Mouse (Mus musculus): ENCODE measurements around the gene Ap3d1. TPM values are rescaled to one million over a fixed set of nuclear protein-coding genes. Genes with fewer than 3 reads are reported as not detected.

Gene Ap3d1
- polyA plus RNA-seq, 1 experiment from 2014 or later = 59.3 TPM

DNA sequence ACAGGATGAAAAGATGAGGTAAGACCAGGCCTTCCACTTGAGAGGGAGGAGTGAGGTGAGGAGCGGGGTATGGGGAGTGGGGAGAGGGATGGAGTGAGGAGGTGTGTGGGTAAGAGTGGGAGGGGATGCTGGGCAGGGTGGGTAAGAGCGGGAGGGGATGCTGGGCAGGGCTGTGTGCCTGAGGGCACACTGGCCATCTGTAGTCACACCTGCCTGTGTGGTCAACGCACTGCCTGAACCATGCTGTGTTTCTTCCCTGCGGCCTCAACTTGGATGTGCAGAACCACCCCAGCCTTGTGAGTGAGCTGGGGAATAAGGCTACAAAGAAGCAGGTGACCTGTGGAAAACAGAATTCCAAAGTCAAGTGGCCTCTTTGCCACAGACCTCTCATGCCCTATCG, 37.6 kb downstream of the Ap3d1 start:
- H3K9ac ChIP-seq (ENCODE audit: low read depth, low read length) = peak overlapping the region; percentile 6; the same call in 1 of the 2 replicates
- peaks cover 30% of the 10 kb centered on the region for H3K4me1 ChIP-seq (ENCODE audit: control insufficient read depth, insufficient read depth, low read length)
- H3K9me3 ChIP-seq (replicated peaks; ENCODE audit: control insufficient read depth, low read length) = no peaks in the 10 kb centered on the region
- 80% methylated on average over 5 of the region's 5 CpGs for WGBS (ENCODE audit: insufficient replicate concordance)
- peaks cover 20% of the 10 kb centered on the region for H3K36me3 ChIP-seq (ENCODE audit: control insufficient read depth, insufficient read depth, low read length)
- no peak for ATAC-seq (replicated peaks; ENCODE audit: insufficient number of reproducible peaks, low FRiP score, low TSS enrichment)
- no peaks in the 10 kb centered on the region for H3K27me3 ChIP-seq (ENCODE audit: control insufficient read depth, insufficient read depth, low read length)
- H3K4me2 ChIP-seq = no peak overlapping the region
- no peak overlapping the region for H3K27ac ChIP-seq (ENCODE audit: low read depth, low read length)
- no peak overlapping the region for H3K4me3 ChIP-seq (ENCODE audit: low read depth, low read length)

DNA sequence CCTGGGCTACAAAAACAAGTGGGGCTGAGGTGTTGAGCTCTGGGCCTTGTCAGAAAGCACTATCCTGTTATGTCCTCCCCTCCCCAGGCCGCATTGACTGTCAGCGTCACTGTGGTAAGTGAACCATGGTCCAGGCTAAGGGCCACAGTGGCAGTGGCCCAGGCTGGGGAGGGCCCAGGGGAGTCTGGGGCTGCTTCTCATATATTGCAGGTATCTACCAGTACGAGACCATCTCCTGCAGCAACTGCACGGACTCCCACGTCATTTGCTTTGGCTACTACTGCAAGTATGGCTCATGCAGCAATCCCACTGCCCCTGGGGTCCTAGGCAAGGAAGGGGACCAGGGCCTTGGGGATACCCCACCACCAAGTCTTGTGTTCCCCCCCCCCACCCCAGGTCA, 38.4 kb downstream of the Ap3d1 start:
- 81% methylated on average over 5 of the region's 5 CpGs for WGBS (ENCODE audit: insufficient replicate concordance)
- Histone ChIP-seq H3K36me3 (ENCODE audit: control insufficient read depth, insufficient read depth, low read length) (peaks cover 13% of the 10 kb centered on the region), H3K9me3 (replicated peaks; ENCODE audit: control insufficient read depth, low read length) (no peaks in the 10 kb centered on the region), H3K27me3 (ENCODE audit: control insufficient read depth, insufficient read depth, low read length) (no peaks in the 10 kb centered on the region), H3K4me2 (peak overlapping the region; percentile 95), H3K4me1 (ENCODE audit: control insufficient read depth, insufficient read depth, low read length) (peaks cover 33% of the 10 kb centered on the region), H3K4me3 (ENCODE audit: low read depth, low read length) (peak overlapping the region; percentile 1; the same call in 1 of the 2 replicates), H3K27ac (ENCODE audit: low read depth, low read length) (no peak overlapping the region), H3K9ac (ENCODE audit: low read depth, low read length) (no peak overlapping the region)
- no peak for ATAC-seq (replicated peaks; ENCODE audit: insufficient number of reproducible peaks, low FRiP score, low TSS enrichment)

DNA sequence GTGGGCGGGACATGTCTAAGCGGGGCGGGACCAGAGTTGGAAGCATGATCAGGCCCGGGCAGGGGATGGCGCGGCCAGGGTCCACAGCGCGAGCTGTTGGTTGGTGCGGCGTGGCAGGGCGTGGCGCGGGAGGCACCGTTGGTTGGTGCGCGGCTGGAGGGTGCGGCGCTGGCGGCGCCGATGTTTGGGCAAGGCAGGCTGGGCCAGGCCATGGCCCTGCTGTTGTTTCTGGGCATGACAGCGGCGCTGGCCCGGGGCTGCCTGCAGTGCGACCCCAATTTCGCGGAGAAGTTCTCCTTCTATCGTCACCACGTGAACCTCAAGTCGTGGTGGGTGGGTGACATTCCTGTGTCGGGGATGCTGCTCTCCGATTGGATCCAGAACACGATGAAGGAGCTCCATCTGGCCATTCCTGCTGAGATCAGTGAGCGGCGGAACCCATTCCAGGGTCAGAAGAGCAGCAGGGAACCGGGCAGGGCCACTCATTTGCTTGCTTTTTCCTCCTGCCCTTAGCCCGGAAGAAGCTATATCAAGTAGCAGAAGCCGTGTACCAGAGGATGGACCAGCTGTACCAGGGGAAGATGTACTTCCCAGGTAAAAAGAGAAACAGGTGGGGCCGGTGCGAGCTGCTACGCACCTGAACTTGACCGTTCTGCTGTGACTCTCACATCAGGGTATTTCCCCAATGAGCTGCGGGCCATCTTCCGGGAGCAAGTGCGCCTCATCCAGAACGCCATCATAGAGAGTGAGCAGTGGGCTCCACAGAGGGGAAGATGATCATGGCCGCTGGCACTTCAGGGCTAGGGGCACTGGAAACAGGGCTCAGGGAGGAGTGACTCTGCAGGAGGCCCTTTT, 39.3 kb downstream of the Ap3d1 start:
- peak; percentile 86 for ATAC-seq (replicated peaks; ENCODE audit: insufficient number of reproducible peaks, low FRiP score, low TSS enrichment)
- peak overlapping the region; percentile 95 for H3K4me2 ChIP-seq
- peak overlapping the region; percentile 61 for H3K4me3 ChIP-seq (ENCODE audit: low read depth, low read length)
- H3K27ac ChIP-seq (ENCODE audit: low read depth, low read length) = peak overlapping the region; percentile 83
- H3K4me1 ChIP-seq (ENCODE audit: control insufficient read depth, insufficient read depth, low read length) = peaks cover 39% of the 10 kb centered on the region
- H3K9me3 ChIP-seq (replicated peaks; ENCODE audit: control insufficient read depth, low read length) = no peaks in the 10 kb centered on the region
- peak overlapping the region; percentile 68 for H3K9ac ChIP-seq (ENCODE audit: low read depth, low read length)
- H3K27me3 ChIP-seq (ENCODE audit: control insufficient read depth, insufficient read depth, low read length) = no peaks in the 10 kb centered on the region
- H3K36me3 ChIP-seq (ENCODE audit: control insufficient read depth, insufficient read depth, low read length) = peaks cover 8% of the 10 kb centered on the region
- 1% methylated on average over 47 of the region's 47 CpGs for WGBS (ENCODE audit: insufficient replicate concordance)

DNA sequence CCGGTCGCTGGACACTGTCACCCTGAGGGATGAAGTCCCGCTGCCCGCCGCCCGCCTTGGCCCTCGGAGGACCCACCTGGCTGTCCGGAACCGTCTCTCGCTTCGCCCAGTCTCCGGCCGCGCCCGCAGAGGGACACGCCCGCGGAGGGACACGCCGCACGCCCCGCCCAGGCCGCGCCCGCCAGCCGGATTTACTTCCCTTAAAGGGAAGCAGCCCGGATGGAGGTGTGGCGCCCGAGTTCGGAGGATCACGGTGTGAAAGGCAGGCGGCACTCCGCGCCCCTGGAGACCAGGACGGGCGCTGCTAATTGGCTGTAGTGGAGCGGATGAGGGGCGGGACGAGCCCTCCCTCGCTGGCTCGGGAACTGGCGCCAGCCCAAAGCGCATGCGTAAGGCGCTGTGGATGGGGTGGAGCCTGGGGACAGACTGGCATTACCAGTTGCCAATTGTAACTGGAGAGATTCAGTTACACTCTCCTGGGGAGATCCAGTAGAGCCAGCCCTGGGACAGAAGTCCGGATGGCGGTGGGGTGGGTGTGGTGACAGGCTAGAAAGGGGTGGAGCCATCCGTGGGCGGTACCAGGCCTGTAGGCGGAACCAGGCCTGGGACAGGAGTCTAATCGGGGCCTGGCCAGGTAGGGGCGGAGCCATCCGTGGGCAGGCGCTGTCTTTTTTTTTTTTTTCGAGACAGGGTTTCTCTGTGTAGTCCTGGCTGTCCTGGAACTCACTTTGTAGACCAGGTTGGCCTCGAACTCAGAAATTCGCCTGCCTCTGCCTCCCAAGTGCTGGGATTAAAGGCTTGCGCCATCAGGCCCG, 40.1 kb downstream of the Ap3d1 start, which contains the start of the genes Mob3a and Izumo4:
Gene Mob3a, minus strand, starts transcription at position 257 of the 815 bp plus-strand sequence.
Gene Izumo4, plus strand, starts transcription at position 464 of the 815 bp plus-strand sequence.
- Histone ChIP-seq H3K4me2 (peak within 1 kb of the TSS; percentile 95), H3K27ac (ENCODE audit: low read depth, low read length) (peak within 1 kb of the TSS; percentile 83), H3K36me3 (ENCODE audit: control insufficient read depth, insufficient read depth, low read length) (no peaks in the 10 kb centered on the region; the same call in 1 of the 2 replicates), H3K4me3 (ENCODE audit: low read depth, low read length) (peak within 1 kb of the TSS; percentile 61), H3K27me3 (ENCODE audit: control insufficient read depth, insufficient read depth, low read length) (no peaks in the 10 kb centered on the region), H3K9me3 (replicated peaks; ENCODE audit: control insufficient read depth, low read length) (no peaks in the 10 kb centered on the region), H3K9ac (ENCODE audit: low read depth, low read length) (peak within 1 kb of the TSS; percentile 68), H3K4me1 (ENCODE audit: control insufficient read depth, insufficient read depth, low read length) (peaks cover 39% of the 10 kb centered on the region)
- WGBS (ENCODE audit: insufficient replicate concordance) = under 1% methylated on average over 59 of the region's 59 CpGs
- ATAC-seq (replicated peaks; ENCODE audit: insufficient number of reproducible peaks, low FRiP score, low TSS enrichment) = peak; percentile 87

DNA sequence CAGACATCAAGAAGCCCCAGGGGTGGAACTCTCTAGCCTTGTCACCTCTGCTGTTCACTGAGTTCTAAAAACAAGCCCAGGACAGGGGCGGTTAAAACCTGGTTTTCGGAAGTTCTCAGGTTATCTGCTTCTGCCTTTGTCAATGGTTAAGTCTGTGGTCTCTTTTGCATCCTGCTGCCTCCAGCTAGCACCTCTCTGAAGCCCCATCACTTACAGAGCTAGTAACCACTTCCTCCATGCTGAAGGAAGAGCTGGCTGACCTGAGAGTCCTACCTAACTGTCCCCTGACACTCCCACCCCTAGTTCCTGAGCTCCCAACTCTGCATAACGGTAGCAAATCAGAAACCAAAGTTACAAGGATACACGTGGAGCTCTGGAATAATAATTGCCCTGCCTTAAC, 41.3 kb downstream of the Ap3d1 start:
- ATAC-seq (replicated peaks; ENCODE audit: insufficient number of reproducible peaks, low FRiP score, low TSS enrichment) = no peak
- Histone ChIP-seq H3K4me1 (ENCODE audit: control insufficient read depth, insufficient read depth, low read length) (peaks cover 45% of the 10 kb centered on the region), H3K27me3 (ENCODE audit: control insufficient read depth, insufficient read depth, low read length) (no peaks in the 10 kb centered on the region), H3K27ac (ENCODE audit: low read depth, low read length) (no peak overlapping the region), H3K4me2 (peak overlapping the region; percentile 95), H3K9ac (ENCODE audit: low read depth, low read length) (peak overlapping the region; percentile 65), H3K4me3 (ENCODE audit: low read depth, low read length) (peak overlapping the region; percentile 61), H3K36me3 (ENCODE audit: control insufficient read depth, insufficient read depth, low read length) (no peaks in the 10 kb centered on the region), H3K9me3 (replicated peaks; ENCODE audit: control insufficient read depth, low read length) (no peaks in the 10 kb centered on the region)
- WGBS (ENCODE audit: insufficient replicate concordance) = 41% methylated on average over 4 of the region's 4 CpGs

DNA sequence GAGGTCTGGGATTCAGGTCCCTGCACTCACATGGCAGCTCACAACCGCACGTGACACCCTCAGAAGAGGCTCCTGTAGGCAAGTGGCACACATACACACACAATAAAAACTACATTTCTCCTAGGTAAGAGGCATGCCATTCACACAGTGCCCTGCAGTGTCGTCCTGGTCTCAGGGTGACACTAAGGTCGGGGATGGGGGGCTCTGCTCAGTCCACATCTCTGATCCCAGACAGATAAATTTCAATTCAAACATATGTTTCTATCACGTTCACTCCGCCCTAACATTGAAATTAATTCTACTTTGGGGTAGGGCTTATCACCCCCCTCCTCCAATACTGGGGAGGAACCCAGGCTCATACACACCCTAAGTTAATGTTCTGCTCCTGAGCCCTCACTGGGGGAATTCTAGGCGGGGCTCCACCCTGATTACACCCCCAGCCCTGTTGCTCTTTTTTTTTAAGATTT, 42.0 kb downstream of the Ap3d1 start:
- WGBS (ENCODE audit: insufficient replicate concordance) = 82% methylated on average over 7 of the region's 7 CpGs
- Histone ChIP-seq H3K9ac (ENCODE audit: low read depth, low read length) (peak overlapping the region; percentile 17; the same call in 1 of the 2 replicates), H3K4me1 (ENCODE audit: control insufficient read depth, insufficient read depth, low read length) (peaks cover 47% of the 10 kb centered on the region)

DNA sequence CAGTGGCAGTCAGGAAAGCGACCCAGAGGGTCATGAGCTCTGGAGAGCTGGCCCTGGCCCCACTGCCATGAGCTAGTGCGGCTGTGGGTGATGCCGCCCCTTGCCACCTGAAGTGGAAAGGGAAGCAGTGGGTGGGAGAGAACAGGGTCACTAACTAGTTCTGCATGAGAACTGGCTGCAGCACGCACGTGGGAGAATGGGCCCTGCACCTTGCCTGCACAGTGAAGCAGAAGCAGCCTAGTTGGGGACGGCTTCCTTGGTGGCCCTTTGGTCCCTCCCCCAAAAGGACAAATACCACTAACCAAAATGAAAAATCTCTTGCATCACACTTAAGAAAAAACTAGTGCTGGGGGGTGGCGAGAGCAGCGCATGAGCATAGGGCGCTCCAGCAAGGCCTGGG, 43.5 kb downstream of the Ap3d1 start:
- Histone ChIP-seq H3K27me3 (ENCODE audit: control insufficient read depth, insufficient read depth, low read length) (no peaks in the 10 kb centered on the region), H3K4me3 (ENCODE audit: low read depth, low read length) (0 out of 2 replicates have a peak overlapping the region, but pooled peaks have one; percentile 9), H3K27ac (ENCODE audit: low read depth, low read length) (peak overlapping the region; percentile 63; the same call in 1 of the 2 replicates), H3K4me2 (peak overlapping the region; percentile 48), H3K4me1 (ENCODE audit: control insufficient read depth, insufficient read depth, low read length) (peaks cover 46% of the 10 kb centered on the region), H3K9me3 (replicated peaks; ENCODE audit: control insufficient read depth, low read length) (no peaks in the 10 kb centered on the region), H3K9ac (ENCODE audit: low read depth, low read length) (no peak overlapping the region), H3K36me3 (ENCODE audit: control insufficient read depth, insufficient read depth, low read length) (0 out of 2 replicates have a peak, but pooled peaks cover 5% of the 10 kb centered on the region)
- 90% methylated on average over 9 of the region's 9 CpGs for WGBS (ENCODE audit: insufficient replicate concordance)
- ATAC-seq (replicated peaks; ENCODE audit: insufficient number of reproducible peaks, low FRiP score, low TSS enrichment) = no peak

More for the DNA sequence above, 42.0 kb downstream of the Ap3d1 start:
- no peaks in the 10 kb centered on the region for H3K9me3 ChIP-seq (replicated peaks; ENCODE audit: control insufficient read depth, low read length)
- H3K27me3 ChIP-seq (ENCODE audit: control insufficient read depth, insufficient read depth, low read length) = no peaks in the 10 kb centered on the region
- peak overlapping the region; percentile 95 for H3K4me2 ChIP-seq
- no peak for ATAC-seq (replicated peaks; ENCODE audit: insufficient number of reproducible peaks, low FRiP score, low TSS enrichment)
- H3K36me3 ChIP-seq (ENCODE audit: control insufficient read depth, insufficient read depth, low read length) = no peaks in the 10 kb centered on the region
- no peak overlapping the region for H3K27ac ChIP-seq (ENCODE audit: low read depth, low read length)
- 0 out of 2 replicates have a peak overlapping the region, but pooled peaks have one; percentile 61 for H3K4me3 ChIP-seq (ENCODE audit: low read depth, low read length)

DNA sequence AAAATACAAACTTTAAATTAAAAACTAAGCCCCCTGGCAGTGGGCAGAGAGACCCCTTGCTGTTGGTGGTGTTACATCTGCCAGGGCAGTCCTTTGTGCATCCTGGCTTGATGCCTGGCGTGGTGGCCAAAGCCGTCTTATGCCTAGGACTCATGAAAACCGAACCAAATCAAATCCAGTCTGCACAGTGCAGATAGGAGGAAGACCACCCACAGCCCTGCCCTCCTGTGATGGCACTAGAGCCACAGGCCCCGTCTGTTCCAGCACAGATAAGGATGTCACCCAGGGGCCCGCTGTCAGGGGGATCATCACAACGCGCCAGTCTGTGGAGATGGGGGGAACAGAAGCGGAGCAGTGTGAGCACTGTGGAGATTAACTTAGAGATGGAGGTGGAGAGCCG, 44.3 kb downstream of the Ap3d1 start:
- 0 out of 2 replicates have a peak, but pooled peaks cover 5% of the 10 kb centered on the region for H3K36me3 ChIP-seq (ENCODE audit: control insufficient read depth, insufficient read depth, low read length)
- 57% methylated on average over 9 of the region's 9 CpGs for WGBS (ENCODE audit: insufficient replicate concordance)
- ATAC-seq (replicated peaks; ENCODE audit: insufficient number of reproducible peaks, low FRiP score, low TSS enrichment) = peak; percentile 24; the same call in 1 of the 2 replicates
- H3K9ac ChIP-seq (ENCODE audit: low read depth, low read length) = no peak overlapping the region
- no peak overlapping the region for H3K4me3 ChIP-seq (ENCODE audit: low read depth, low read length)
- H3K4me2 ChIP-seq = peak overlapping the region; percentile 48; the same call in 1 of the 2 replicates
- no peaks in the 10 kb centered on the region for H3K27me3 ChIP-seq (ENCODE audit: control insufficient read depth, insufficient read depth, low read length)
- H3K4me1 ChIP-seq (ENCODE audit: control insufficient read depth, insufficient read depth, low read length) = peaks cover 41% of the 10 kb centered on the region
- H3K27ac ChIP-seq (ENCODE audit: low read depth, low read length) = peak overlapping the region; percentile 63; the same call in 1 of the 2 replicates
- no peaks in the 10 kb centered on the region for H3K9me3 ChIP-seq (replicated peaks; ENCODE audit: control insufficient read depth, low read length)
